Mouse (Mus musculus): ENCODE data around the gene Fam71e1.

DNA sequence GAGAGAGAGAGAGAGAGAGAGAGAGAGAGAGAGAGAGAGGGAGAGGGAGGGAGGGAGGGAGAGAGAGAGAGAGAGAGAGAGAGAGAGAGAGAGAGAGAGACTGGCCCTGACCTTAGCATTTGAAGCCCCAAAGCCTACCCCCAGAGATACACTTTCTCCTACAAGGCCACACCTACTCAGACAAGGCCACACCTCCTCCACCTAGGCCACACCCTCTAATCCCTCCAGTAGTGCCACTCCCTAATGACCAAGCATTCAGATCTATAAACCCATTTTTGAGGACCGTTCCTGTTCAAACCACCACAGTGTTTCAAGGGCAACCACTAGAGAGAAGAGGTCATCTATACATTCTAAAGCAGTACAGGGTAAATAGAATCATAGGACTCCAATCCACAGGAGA, 40.1 kb upstream of the Fam71e1 start:
- no peak for TF ChIP-seq GATA1 (IDR thresholded peaks at IDR 0.05; ENCODE audit: low read length)
- no peak for TF ChIP-seq TAL1 (IDR thresholded peaks at IDR 0.05; ENCODE audit: low read length)

All from erythroblast, embryonic 14.5 days (primary cell).